Mouse (Mus musculus) effector memory CD4-positive, alpha-beta T cell, adult 7 months (primary cell): ENCODE data around the gene Fbxo11. TPM values are rescaled to one million over a fixed set of nuclear protein-coding genes. Genes with fewer than 3 reads are reported as not detected.

Experiments used
- polyA plus RNA-seq: library from polyadenylated mRNA; unstranded; fragments of 100-300 nt; shearing (Covaris generic); gene quantifications from one replicate; pipeline ENCODE4 v1.2.1, GENCODE M21; 2017

Gene Fbxo11
- polyA plus RNA-seq, result 16.3 TPM

GRCm38 (mm10) chr17:88065031-88065800, at the start of gene Fbxo11:
Gene Fbxo11 (minus strand): TSS chr17:88065291.

GRCm38 (mm10) chr17:87974629-87975228, 90.4 kb downstream of the Fbxo11 start, which contains the start of gene Msh6:
Gene Msh6 (plus strand): TSS chr17:87975062.

Other genes with a start within 250 kb of the Fbxo11 start
- gene Rpl36-ps4, start 144.3 kb downstream of the Fbxo11 start, polyA plus RNA-seq, result not detected
- 25.0 TPM for gene Msh6, start 90.2 kb downstream of the Fbxo11 start, polyA plus RNA-seq